13 mouse cellular contexts compared by ENCODE assay signal in the genomic region with DNA sequence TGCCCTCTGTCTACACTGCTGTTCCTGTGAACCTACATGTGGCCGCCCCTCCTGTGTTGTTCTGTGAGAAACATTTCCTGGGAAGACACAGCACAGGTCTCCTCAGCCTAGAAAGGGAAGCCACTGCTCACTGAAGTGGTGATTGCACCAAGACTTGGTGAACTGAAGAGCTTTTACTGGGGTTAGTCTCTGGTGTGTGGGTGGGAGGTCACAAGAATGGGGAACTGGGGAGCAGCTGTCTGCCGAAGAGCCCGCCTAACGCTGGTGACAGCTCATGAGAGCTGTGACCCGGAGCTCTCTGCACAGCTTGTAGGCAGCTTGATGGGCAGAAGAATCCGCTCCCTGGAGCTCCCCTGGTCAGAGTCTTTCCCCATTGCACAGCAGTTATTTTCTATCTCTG.
"Had no signal": no experiment of that assay in that cellular context is flagged by ENCODE, and none has a peak within 500 bp of the region (broad histone marks: within the 10 kb centered on the region; RNA-seq: fewer than 3 reads in every experiment).

No protein-coding gene starts in this region.

- H3K4me2 ChIP-seq: intestine, embryonic 15.5 days; limb, embryonic 13.5 days; neural tube, embryonic 12.5 days had no signal

- ATAC-seq: intestine, embryonic 15.5 days had no signal

- DNase-seq: kidney, adult 18-20 months; kidney, postnatal 10 days; kidney, postnatal 4 days; left cerebral cortex, postnatal 4 days; lung, adult 18-20 months; midbrain, embryonic 14.5 days; thymus, postnatal 36 days had no signal

- H3K9me3 ChIP-seq: intestine, embryonic 15.5 days; neural tube, embryonic 12.5 days had no signal

- H3K4me3 ChIP-seq: intestine, embryonic 15.5 days; limb, embryonic 13.5 days; myocyte; neural tube, embryonic 12.5 days had no signal

- H3K9ac ChIP-seq: intestine, embryonic 15.5 days; limb, embryonic 13.5 days; liver, embryonic 14.5 days; neural tube, embryonic 12.5 days had no signal

- H3K27ac ChIP-seq: intestine, embryonic 15.5 days; limb, embryonic 13.5 days; liver, embryonic 14.5 days; neural tube, embryonic 12.5 days; stomach, postnatal 0 days had no signal

- H3K27me3 ChIP-seq: intestine, embryonic 15.5 days; limb, embryonic 13.5 days; neural tube, embryonic 12.5 days had no signal

- H3K36me3 ChIP-seq: intestine, embryonic 15.5 days; limb, embryonic 13.5 days; neural tube, embryonic 12.5 days had no signal

- H3K4me1 ChIP-seq: intestine, embryonic 15.5 days; limb, embryonic 13.5 days; neural tube, embryonic 12.5 days had no signal
